Mouse (Mus musculus): ENCODE measurements at regions not wholly inside any gene's neighbourhood (a gene's known extent, or its start where the extent isn't known, plus 50 kb on each side); places are given as distances from the start of the nearest gene placed in this dataset.

DNA sequence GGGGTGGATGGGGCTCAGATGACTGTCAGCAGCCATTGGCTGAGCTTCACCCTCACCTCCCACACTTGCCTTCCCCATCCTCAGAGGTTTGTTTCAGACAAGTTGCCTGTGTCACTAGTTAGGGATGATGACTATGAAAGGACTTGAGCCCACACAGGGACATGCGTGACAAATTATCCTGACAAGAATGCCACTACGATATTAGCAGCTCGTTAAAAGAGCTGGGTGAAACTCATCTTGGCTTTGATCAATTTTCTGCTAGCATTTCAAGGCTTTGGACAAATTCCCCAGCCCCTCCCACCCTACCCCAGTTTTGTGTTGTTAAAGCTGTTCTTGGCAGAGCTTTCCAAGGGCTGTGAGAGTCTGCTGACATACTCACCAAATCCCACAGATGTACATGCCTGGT, 354.5 kb upstream of the Nrp1 start:
- Histone ChIP-seq H3K9ac (ENCODE audit: insufficient read depth, low read depth, low read length, poor library complexity, severe bottlenecking) (no peak overlapping the region), H3K9me3 (ENCODE audit: control insufficient read depth, insufficient read depth, low read depth, low read length) (no peaks in the 10 kb centered on the region), H3K36me3 (ENCODE audit: control insufficient read depth, insufficient read depth, low read length, poor library complexity, severe bottlenecking) (no peaks in the 10 kb centered on the region), H3K4me1 (ENCODE audit: control insufficient read depth in 2 of 2, insufficient read depth in 2 of 2, low read length in 2 of 2, poor library complexity in 1 of 2) (no peaks in the 10 kb centered on the region), H3K4me3 (ENCODE audit: insufficient read depth in 1 of 2, low read depth in 1 of 2, low read length in 2 of 2, poor library complexity in 1 of 2, severe bottlenecking in 1 of 2) (no peak overlapping the region), H3K27ac (ENCODE audit: insufficient read depth, low read depth, low read length, poor library complexity, severe bottlenecking) (no peak overlapping the region)
- DNase-seq (ENCODE audit: low read depth, low spot score), result no peak
- TF ChIP-seq HCFC1 (IDR thresholded peaks at IDR 0.05; ENCODE audit: borderline replicate concordance, insufficient read depth, low read length) (no peak), ZC3H11A (IDR thresholded peaks at IDR 0.05; ENCODE audit: borderline replicate concordance, low read depth, low read length) (no peak), MAFK (IDR thresholded peaks at IDR 0.05; ENCODE audit: insufficient read depth, low read depth, low read length) (no peak), ZNF384 (IDR thresholded peaks at IDR 0.05; ENCODE audit: low read depth, low read length) (no peak), CHD2 (IDR thresholded peaks at IDR 0.05; ENCODE audit: low read depth, low read length) (no peak)
- in situ Hi-C loops (cut with MboI; ENCODE audit: low sequenced_read_pairs in 2 of 2, unreplicated experiment in 2 of 2), result no loop called here

DNA sequence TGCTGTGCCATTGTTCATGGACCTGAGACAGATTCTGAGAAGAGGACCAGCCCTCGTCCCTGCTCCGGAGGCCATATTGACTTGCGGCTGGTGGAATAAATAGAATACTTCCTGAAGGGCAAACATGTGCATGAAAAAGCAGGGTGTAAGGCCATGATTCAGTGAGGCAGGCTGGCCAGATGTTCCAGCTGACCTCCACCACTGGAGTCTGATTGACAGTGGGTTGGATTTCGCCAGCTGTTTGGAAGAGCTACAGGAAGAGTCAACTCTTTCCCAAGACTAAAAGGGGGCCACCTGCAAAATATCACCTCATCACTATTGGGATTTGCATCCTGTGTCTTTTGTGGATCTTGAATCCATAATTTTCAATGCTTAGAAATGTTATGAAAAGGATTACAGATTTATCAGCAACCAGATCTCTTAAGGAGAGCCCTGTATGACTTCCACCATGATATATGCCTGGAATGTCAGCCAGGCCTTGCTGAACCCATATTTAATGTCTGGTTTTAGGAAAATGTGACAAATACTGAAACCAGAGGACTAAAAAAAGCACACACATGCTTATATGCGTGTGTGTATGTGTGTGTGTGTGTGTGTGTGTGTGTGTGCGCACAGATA, 348.9 kb upstream of the Nrp1 start:
- H3K36me3 ChIP-seq (ENCODE audit: control insufficient read depth, insufficient read depth, low read length, poor library complexity, severe bottlenecking), result no peaks in the 10 kb centered on the region
- no peak overlapping the region for H3K27ac ChIP-seq (ENCODE audit: insufficient read depth, low read depth, low read length, poor library complexity, severe bottlenecking)
- TF ChIP-seq ZC3H11A (IDR thresholded peaks at IDR 0.05; ENCODE audit: borderline replicate concordance, low read depth, low read length), result no peak
- no peak for TF ChIP-seq HCFC1 (IDR thresholded peaks at IDR 0.05; ENCODE audit: borderline replicate concordance, insufficient read depth, low read length)
- TF ChIP-seq ZNF384 (IDR thresholded peaks at IDR 0.05; ENCODE audit: low read depth, low read length), result no peak
- TF ChIP-seq CHD2 (IDR thresholded peaks at IDR 0.05; ENCODE audit: low read depth, low read length), result no peak
- no peak for TF ChIP-seq MAFK (IDR thresholded peaks at IDR 0.05; ENCODE audit: insufficient read depth, low read depth, low read length)
- no peaks in the 10 kb centered on the region for H3K4me1 ChIP-seq (ENCODE audit: control insufficient read depth in 2 of 2, insufficient read depth in 2 of 2, low read length in 2 of 2, poor library complexity in 1 of 2)
- no peak overlapping the region for H3K4me3 ChIP-seq (ENCODE audit: insufficient read depth in 1 of 2, low read depth in 1 of 2, low read length in 2 of 2, poor library complexity in 1 of 2, severe bottlenecking in 1 of 2)
- H3K9me3 ChIP-seq (ENCODE audit: control insufficient read depth, insufficient read depth, low read depth, low read length), result no peaks in the 10 kb centered on the region
- in situ Hi-C loops (cut with MboI; ENCODE audit: low sequenced_read_pairs in 2 of 2, unreplicated experiment in 2 of 2), result no loop called here
- H3K9ac ChIP-seq (ENCODE audit: insufficient read depth, low read depth, low read length, poor library complexity, severe bottlenecking), result no peak overlapping the region
- DNase-seq (ENCODE audit: low read depth, low spot score), result no peak

DNA sequence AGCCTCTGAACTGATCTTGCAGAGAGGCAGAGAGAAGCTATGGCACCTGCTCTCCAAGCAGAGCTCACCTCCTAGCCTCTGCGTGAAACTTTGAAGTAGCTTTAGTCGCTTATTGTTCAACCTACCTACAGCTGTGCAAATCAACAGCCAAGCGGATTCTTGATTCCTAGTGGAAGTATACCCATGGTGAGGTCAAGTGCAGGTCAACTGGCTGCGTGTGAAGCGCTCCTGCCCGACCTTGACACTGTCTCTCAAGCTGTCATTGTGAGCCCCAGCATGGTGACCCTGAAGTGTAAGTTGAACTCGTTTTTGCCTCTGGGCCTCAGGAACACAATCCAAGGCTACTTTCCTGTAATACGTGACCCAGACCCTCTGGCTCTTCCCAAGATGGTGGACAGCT, 341.2 kb upstream of the Nrp1 start:
- in situ Hi-C loops (cut with MboI; ENCODE audit: low sequenced_read_pairs in 2 of 2, unreplicated experiment in 2 of 2), result no loop called here
- Histone ChIP-seq H3K4me1 (ENCODE audit: control insufficient read depth in 2 of 2, insufficient read depth in 2 of 2, low read length in 2 of 2, poor library complexity in 1 of 2) (peaks cover 0 to 2% of the 10 kb centered on the region in 2 experiments; a peak in 1 of 4 replicates), H3K4me3 (ENCODE audit: insufficient read depth in 1 of 2, low read depth in 1 of 2, low read length in 2 of 2, poor library complexity in 1 of 2, severe bottlenecking in 1 of 2) (no peak overlapping the region), H3K9ac (ENCODE audit: insufficient read depth, low read depth, low read length, poor library complexity, severe bottlenecking) (no peak overlapping the region), H3K9me3 (ENCODE audit: control insufficient read depth, insufficient read depth, low read depth, low read length) (no peaks in the 10 kb centered on the region), H3K27ac (ENCODE audit: insufficient read depth, low read depth, low read length, poor library complexity, severe bottlenecking) (no peak overlapping the region), H3K36me3 (ENCODE audit: control insufficient read depth, insufficient read depth, low read length, poor library complexity, severe bottlenecking) (no peaks in the 10 kb centered on the region)
- TF ChIP-seq ZNF384 (IDR thresholded peaks at IDR 0.05; ENCODE audit: low read depth, low read length) (no peak), MAFK (IDR thresholded peaks at IDR 0.05; ENCODE audit: insufficient read depth, low read depth, low read length) (no peak), ZC3H11A (IDR thresholded peaks at IDR 0.05; ENCODE audit: borderline replicate concordance, low read depth, low read length) (no peak), CHD2 (IDR thresholded peaks at IDR 0.05; ENCODE audit: low read depth, low read length) (no peak), HCFC1 (IDR thresholded peaks at IDR 0.05; ENCODE audit: borderline replicate concordance, insufficient read depth, low read length) (no peak)
- no peak for DNase-seq (ENCODE audit: low read depth, low spot score)

DNA sequence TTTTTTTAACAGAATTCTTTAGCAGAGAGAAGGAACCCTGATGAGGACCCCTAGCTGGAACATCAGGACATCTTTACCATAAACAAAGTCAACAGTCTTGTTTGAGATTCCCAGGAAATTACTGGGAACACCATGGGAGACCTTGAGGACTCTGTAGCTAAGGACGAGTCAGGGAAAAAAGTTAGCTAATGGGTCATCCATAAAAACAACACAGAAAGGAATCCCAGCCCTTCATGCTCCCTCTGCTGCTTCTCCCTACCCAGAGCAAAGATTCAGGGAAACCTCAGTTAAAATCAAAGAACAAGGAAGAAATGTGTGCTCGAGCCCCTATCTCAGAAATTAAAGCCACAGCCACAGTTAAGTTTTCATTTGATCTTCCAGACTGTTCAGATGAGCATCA, 334.7 kb upstream of the Nrp1 start:
- no peak overlapping the region for H3K27ac ChIP-seq (ENCODE audit: insufficient read depth, low read depth, low read length, poor library complexity, severe bottlenecking)
- in situ Hi-C loops (cut with MboI; ENCODE audit: low sequenced_read_pairs in 2 of 2, unreplicated experiment in 2 of 2), result no loop called here

DNA sequence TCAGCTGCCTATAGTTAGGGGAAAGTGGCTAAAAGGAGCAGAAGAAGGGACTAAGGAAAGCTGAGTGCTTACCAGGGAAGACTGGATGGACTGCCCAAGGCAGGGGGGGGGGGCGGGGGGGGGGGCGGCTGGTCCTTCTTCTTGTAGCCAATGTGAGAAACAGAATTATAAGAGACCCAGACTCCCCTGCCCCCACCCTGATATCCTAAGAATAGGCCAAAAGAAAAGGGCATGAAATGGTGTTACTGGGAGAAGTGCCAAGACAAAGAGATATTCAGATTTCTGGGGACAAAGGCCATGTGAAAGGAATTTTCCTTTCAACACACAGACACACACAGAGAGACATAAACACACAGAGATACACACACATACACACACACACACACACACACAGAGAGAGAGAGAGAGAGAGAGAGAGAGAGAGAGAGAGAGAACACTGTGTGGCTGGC, 333.6 kb upstream of the Nrp1 start:
- Histone ChIP-seq H3K27ac (ENCODE audit: insufficient read depth, low read depth, low read length, poor library complexity, severe bottlenecking) (no peak overlapping the region), H3K4me1 (ENCODE audit: control insufficient read depth in 2 of 2, insufficient read depth in 2 of 2, low read length in 2 of 2, poor library complexity in 1 of 2) (no peaks in the 10 kb centered on the region), H3K9me3 (ENCODE audit: control insufficient read depth, insufficient read depth, low read depth, low read length) (no peaks in the 10 kb centered on the region), H3K4me3 (ENCODE audit: insufficient read depth in 1 of 2, low read depth in 1 of 2, low read length in 2 of 2, poor library complexity in 1 of 2, severe bottlenecking in 1 of 2) (no peak overlapping the region), H3K36me3 (ENCODE audit: control insufficient read depth, insufficient read depth, low read length, poor library complexity, severe bottlenecking) (no peaks in the 10 kb centered on the region), H3K9ac (ENCODE audit: insufficient read depth, low read depth, low read length, poor library complexity, severe bottlenecking) (no peak overlapping the region)
- TF ChIP-seq ZC3H11A (IDR thresholded peaks at IDR 0.05; ENCODE audit: borderline replicate concordance, low read depth, low read length) (no peak), ZNF384 (IDR thresholded peaks at IDR 0.05; ENCODE audit: low read depth, low read length) (no peak), HCFC1 (IDR thresholded peaks at IDR 0.05; ENCODE audit: borderline replicate concordance, insufficient read depth, low read length) (no peak), CHD2 (IDR thresholded peaks at IDR 0.05; ENCODE audit: low read depth, low read length) (no peak), MAFK (IDR thresholded peaks at IDR 0.05; ENCODE audit: insufficient read depth, low read depth, low read length) (no peak)
- no peak for DNase-seq (ENCODE audit: low read depth, low spot score)
- in situ Hi-C loops (cut with MboI; ENCODE audit: low sequenced_read_pairs in 2 of 2, unreplicated experiment in 2 of 2), result no loop called here

More for the DNA sequence above, 334.7 kb upstream of the Nrp1 start:
- Histone ChIP-seq H3K9me3 (ENCODE audit: control insufficient read depth, insufficient read depth, low read depth, low read length) (no peaks in the 10 kb centered on the region), H3K4me1 (ENCODE audit: control insufficient read depth in 2 of 2, insufficient read depth in 2 of 2, low read length in 2 of 2, poor library complexity in 1 of 2) (no peaks in the 10 kb centered on the region), H3K4me3 (ENCODE audit: insufficient read depth in 1 of 2, low read depth in 1 of 2, low read length in 2 of 2, poor library complexity in 1 of 2, severe bottlenecking in 1 of 2) (no peak overlapping the region), H3K9ac (ENCODE audit: insufficient read depth, low read depth, low read length, poor library complexity, severe bottlenecking) (no peak overlapping the region), H3K36me3 (ENCODE audit: control insufficient read depth, insufficient read depth, low read length, poor library complexity, severe bottlenecking) (no peaks in the 10 kb centered on the region)
- no peak for TF ChIP-seq CHD2 (IDR thresholded peaks at IDR 0.05; ENCODE audit: low read depth, low read length)
- no peak for DNase-seq (ENCODE audit: low read depth, low spot score)

All from ES-E14 (cell line).